Mouse (Mus musculus) embryo, embryonic 10 days (tissue): Measurements from ENCODE around the gene Etl4.
A peak's percentile ranks its signal among the peaks of the same experiment; 100 is the strongest.

Experiments
- DNase-seq: peaks from one replicate; pipeline ENCODE4 v3.0.0-alpha.2; 2015; ENCODE audit warnings: low spot score

The Etl4 gene

GRCm38 (mm10) chr2:20568456-20568855 lies 658.9 kb downstream of the Etl4 start:
- no peak for DNase-seq

GRCm38 (mm10) chr2:20571940-20572339 lies 662.4 kb downstream of the Etl4 start:
- no peak for DNase-seq

- no peak for DNase-seq
Measured at GRCm38 (mm10) chr2:20580331-20580730, 670.8 kb downstream of the Etl4 start.

- DNase-seq, result no peak
Measured at GRCm38 (mm10) chr2:20583032-20583431, 673.5 kb downstream of the Etl4 start.

GRCm38 (mm10) chr2:20583562-20584153 lies 674.1 kb downstream of the Etl4 start:
- no peak for DNase-seq

- DNase-seq, result no peak
Measured at GRCm38 (mm10) chr2:20587913-20588312, 678.3 kb downstream of the Etl4 start.

GRCm38 (mm10) chr2:20588631-20589030 lies 679.1 kb downstream of the Etl4 start:
- DNase-seq, result no peak

GRCm38 (mm10) chr2:20594129-20594528 lies 684.5 kb downstream of the Etl4 start:
- no peak for DNase-seq

GRCm38 (mm10) chr2:20595000-20595399 lies 685.4 kb downstream of the Etl4 start:
- DNase-seq, result no peak

GRCm38 (mm10) chr2:20596558-20596957 lies 687.0 kb downstream of the Etl4 start:
- DNase-seq, result no peak

- DNase-seq, result no peak
Measured at GRCm38 (mm10) chr2:20597193-20597592, 687.6 kb downstream of the Etl4 start.

GRCm38 (mm10) chr2:20602656-20603055 lies 693.1 kb downstream of the Etl4 start:
- DNase-seq, result no peak

- no peak for DNase-seq
Measured at GRCm38 (mm10) chr2:20603536-20603935, 694.0 kb downstream of the Etl4 start.

GRCm38 (mm10) chr2:20603991-20604390 lies 694.4 kb downstream of the Etl4 start:
- peak; percentile 24 for DNase-seq

- no peak for DNase-seq
Measured at GRCm38 (mm10) chr2:20609203-20609602, 699.6 kb downstream of the Etl4 start.

GRCm38 (mm10) chr2:20615948-20616347 lies 706.4 kb downstream of the Etl4 start:
- peak; percentile 45 for DNase-seq

GRCm38 (mm10) chr2:20618396-20618795 lies 708.8 kb downstream of the Etl4 start:
- DNase-seq, result no peak

- no peak for DNase-seq
Measured at GRCm38 (mm10) chr2:20619881-20620280, 710.3 kb downstream of the Etl4 start.

- DNase-seq, result no peak
Measured at GRCm38 (mm10) chr2:20629156-20629712, 719.7 kb downstream of the Etl4 start.

GRCm38 (mm10) chr2:20638604-20639003 lies 729.0 kb downstream of the Etl4 start:
- no peak for DNase-seq

GRCm38 (mm10) chr2:20639721-20640120 lies 730.1 kb downstream of the Etl4 start:
- DNase-seq, result no peak

GRCm38 (mm10) chr2:20642818-20643217 lies 733.2 kb downstream of the Etl4 start:
- DNase-seq, result peak; percentile 27

- DNase-seq, result peak; percentile 51
Measured at GRCm38 (mm10) chr2:20649817-20650216, 740.2 kb downstream of the Etl4 start.

- no peak for DNase-seq
Measured at GRCm38 (mm10) chr2:20653116-20653515, 743.5 kb downstream of the Etl4 start.
